7 mouse cellular contexts compared by ENCODE assay signal in the genomic region with DNA sequence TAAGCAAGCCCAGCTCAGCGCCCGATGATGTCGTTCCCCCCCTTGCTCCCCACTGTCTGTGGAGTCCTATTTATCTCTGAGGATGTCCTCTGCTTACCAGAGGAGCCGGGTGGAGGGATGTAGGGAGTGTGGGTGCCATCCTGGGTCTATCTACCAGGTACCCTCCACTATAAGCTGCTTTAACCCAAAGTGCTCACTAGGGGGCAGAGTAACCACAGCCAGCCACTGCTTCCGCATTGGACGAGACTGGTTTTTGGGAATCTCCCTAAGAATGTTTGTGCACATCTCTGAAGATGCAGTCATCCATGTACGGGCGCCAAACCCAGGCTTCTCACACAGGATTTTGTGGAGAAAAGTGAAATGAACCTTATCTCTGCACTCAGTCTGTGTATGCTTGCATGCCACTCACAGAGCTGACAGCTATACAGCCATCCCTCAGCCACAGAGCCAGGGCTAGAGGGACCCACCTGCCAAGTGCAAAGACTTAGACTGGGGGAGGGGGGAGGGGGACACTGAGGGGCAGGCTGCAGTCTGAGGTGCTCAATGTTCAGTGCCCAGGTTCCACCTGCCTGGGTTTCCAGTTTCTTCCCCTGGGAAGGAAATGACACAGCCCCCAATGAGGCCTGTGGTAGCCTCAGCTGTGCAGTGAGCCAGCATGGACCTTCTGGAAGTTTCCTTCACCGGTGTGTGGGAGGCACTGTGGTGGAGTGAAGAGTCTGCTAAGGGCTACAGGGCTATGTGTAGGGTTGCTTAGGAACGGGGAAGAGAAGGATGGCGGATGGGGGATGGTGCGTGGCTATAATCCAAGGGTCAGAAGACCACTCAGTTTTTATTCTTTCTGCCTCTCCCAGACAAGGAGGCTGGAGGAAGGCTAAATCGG. TPM values are rescaled to one million over a fixed set of nuclear protein-coding genes. Genes with fewer than 3 reads are reported as not detected.
DNase-seq lines count a peak whose midpoint lies in the region; ATAC-seq and TF ChIP-seq lines count a peak whose summit lies in the region.

No protein-coding gene starts in this region.

- H3K36me3 ChIP-seq in G1E (replicated peaks): no peaks in the 10 kb centered on the region
- no peaks in the 10 kb centered on the region for H3K36me3 ChIP-seq in embryonic facial prominence, embryonic 11.5 days (replicated peaks; ENCODE audit: control insufficient read depth, insufficient read depth, low read depth, low read length)

- intact Hi-C loops in heart, postnatal 10 days (cut with DNase I): loop anchor here (1.0 to 5.0 kb wide), 3 partner anchors 30 to 1339 kb away; a partner anchor contains a TSS

- ATAC-seq in G1E (ENCODE audit: extremely low read depth, insufficient number of reproducible peaks, low FRiP score, poor library complexity, severe bottlenecking): no peak
- peak; percentile 50; the same call in 1 of the 2 replicates for ATAC-seq in embryonic facial prominence, embryonic 11.5 days (replicated peaks; ENCODE audit: insufficient number of reproducible peaks, low FRiP score, low TSS enrichment, low read depth)

- H3K9me3 ChIP-seq in G1E (replicated peaks): no peaks in the 10 kb centered on the region
- H3K9me3 ChIP-seq in embryonic facial prominence, embryonic 11.5 days (replicated peaks; ENCODE audit: control insufficient read depth, low read length): no peaks in the 10 kb centered on the region

- peak; percentile 51 for TF ChIP-seq CTCF in G1E (IDR thresholded peaks at IDR 0.05; ENCODE audit: low read depth, low read length)

- no peak for DNase-seq in G1E (ENCODE audit: low spot score)
- DNase-seq in adrenal gland, postnatal 10 days: peak; percentile 71
- DNase-seq in embryonic facial prominence, embryonic 11.5 days (ENCODE audit: low spot score): peak; percentile 78
- DNase-seq in heart, postnatal 10 days: peak; percentile 67 to 74
- DNase-seq in kidney, postnatal 25 days: peak; percentile 61 to 70
- peak; percentile 78 for DNase-seq in lung, postnatal 10 days
- peak; percentile 70 to 76 for DNase-seq in right cerebral cortex, adult 2 months (ENCODE audit: low spot score in 2 of 2)

- no peak overlapping the region for H3K4me2 ChIP-seq in embryonic facial prominence, embryonic 11.5 days (ENCODE audit: low read depth, low read length)

- WGBS in embryonic facial prominence, embryonic 11.5 days: 51% methylated on average over 13 of the region's 13 CpGs

- H3K9ac ChIP-seq in embryonic facial prominence, embryonic 11.5 days (replicated peaks; ENCODE audit: low read length): no peak overlapping the region

- no peaks in the 10 kb centered on the region for H3K4me1 ChIP-seq in G1E (ENCODE audit: insufficient read depth, low read depth, low read length)
- no peaks in the 10 kb centered on the region for H3K4me1 ChIP-seq in embryonic facial prominence, embryonic 11.5 days (ENCODE audit: control insufficient read depth, insufficient read depth, low read length)

- no peak overlapping the region for H3K4me3 ChIP-seq in G1E (ENCODE audit: low read depth, low read length)
- no peak overlapping the region for H3K4me3 ChIP-seq in embryonic facial prominence, embryonic 11.5 days (ENCODE audit: low read depth, low read length)

- H3K27ac ChIP-seq in embryonic facial prominence, embryonic 11.5 days (replicated peaks; ENCODE audit: low read depth, low read length): no peak overlapping the region

- peaks cover 21% of the 10 kb centered on the region for H3K27me3 ChIP-seq in G1E (ENCODE audit: insufficient read depth, low read length)
- no peaks in the 10 kb centered on the region for H3K27me3 ChIP-seq in embryonic facial prominence, embryonic 11.5 days (ENCODE audit: control insufficient read depth, insufficient read depth, low read length)

RNA-seq across cellular contexts. Expression of a gene that starts 23.1 kb away (rescaled TPM):
- total RNA-seq in G1E (2014; fragmentation: Nextera tagmentation): not detected in 2 replicates
- 0.49 TPM in 1 of 2 replicates, not detected in the other for total RNA-seq in G1E (2017)
- polyA plus RNA-seq in G1E (2012): 0.01 TPM in 1 of 2 replicates, not detected in the other
- 10 to 100 TPM; 43.0 to 52.5 TPM for total RNA-seq in adrenal gland, postnatal 10 days (2021)
- 14.8 and 17.6 TPM in 2 replicates for polyA plus RNA-seq in embryonic facial prominence, embryonic 11.5 days (2014; fragmentation: Nextera tagmentation; extraction: Ambion mirVana)
- total RNA-seq in heart, postnatal 10 days (2021): 10 to 100 TPM; 56.4 to 88.8 TPM

Comparison
In these comparisons a context has a peak if more than half of its experiments do, and no peak if none do; other contexts are left out.
1. RNA of a gene that starts 23.1 kb away (total RNA-seq): 56.4 to 88.8 TPM in heart, postnatal 10 days and 43.0 to 52.5 TPM in adrenal gland, postnatal 10 days; 0.49 TPM in G1E; every median in the first group is over 10 times any median in the second.